Mouse (Mus musculus) testis, adult 2 months (tissue): ENCODE measurements around the gene Tmem88. TPM values are rescaled to one million over a fixed set of nuclear protein-coding genes. Genes with fewer than 3 reads are reported as not detected.

ENCODE experiments used
- H3K27ac ChIP-seq: fragments of 200-500 bp; 2 replicates; pipeline ENCODE4 v1.5.1; 2012; ENCODE audit warnings: low read depth, low read length; ENCODE audit not compliant: control insufficient read depth, insufficient read depth
- H3K27me3 ChIP-seq: fragments of 200-500 bp; 2 replicates; pipeline ENCODE4 v1.6.1; 2012; ENCODE audit warnings: mild to moderate bottlenecking, low read length, moderate library complexity; ENCODE audit not compliant: control insufficient read depth, insufficient read depth
- H3K36me3 ChIP-seq: fragments of 200-500 bp; 2 replicates; pipeline ENCODE4 v1.6.1; 2012; ENCODE audit warnings: mild to moderate bottlenecking, low read length; ENCODE audit not compliant: control insufficient read depth, insufficient read depth
- H3K4me1 ChIP-seq: fragments of 200-500 bp; 2 replicates; pipeline ENCODE4 v1.6.1; 2012; ENCODE audit warnings: low read length; ENCODE audit not compliant: control insufficient read depth, insufficient read depth
- H3K4me3 ChIP-seq: fragments of 200-500 bp; 2 replicates; pipeline ENCODE4 v1.5.1; 2012; ENCODE audit warnings: low read depth, mild to moderate bottlenecking, low read length, moderate library complexity, mixed read lengths; ENCODE audit not compliant: control insufficient read depth
- CTCF ChIP-seq: fragments of 200-500 bp; IDR thresholded peaks from 2 replicates; pipeline ENCODE4 v1.5.1; 2012; ENCODE audit warnings: low read depth, mild to moderate bottlenecking, inconsistent platforms, low read length, moderate library complexity; ENCODE audit not compliant: control insufficient read depth, insufficient read depth, insufficient replicate concordance
- POLR2A ChIP-seq: fragments of 200-500 bp; IDR thresholded peaks from 2 replicates; pipeline ENCODE4 v1.6.1; 2012; ENCODE audit warnings: low read depth, mild to moderate bottlenecking, inconsistent platforms, low read length, moderate library complexity; ENCODE audit not compliant: control insufficient read depth
- polyA plus RNA-seq: library from polyadenylated mRNA; depleted of rRNA; stranded (reverse); fragments of >200 nt; gene quantifications from 2 replicates; pipeline ENCODE4 v1.2.3, GENCODE M21; 2012

The Tmem88 gene
- polyA plus RNA-seq, 1 experiment = 2.0 TPM

- Histone ChIP-seq H3K27me3 (no peaks in the 10 kb centered on the region), H3K4me3 (peak overlapping the region; percentile 84), H3K27ac (peak overlapping the region; percentile 82), H3K36me3 (no peaks in the 10 kb centered on the region), H3K4me1 (peaks cover 32% of the 10 kb centered on the region)
- TF ChIP-seq POLR2A (no peak), CTCF (no peak)
These were observed 29.4 kb downstream of the Tmem88 start for GRCm38 (mm10) chr11:69368356-69369214.

GRCm38 (mm10) chr11:69367616-69368355, 30.2 kb downstream of the Tmem88 start:
- Histone ChIP-seq H3K36me3 (no peaks in the 10 kb centered on the region), H3K27me3 (no peaks in the 10 kb centered on the region), H3K27ac (peak overlapping the region; percentile 78), H3K4me3 (peak overlapping the region; percentile 84), H3K4me1 (peaks cover 32% of the 10 kb centered on the region)
- no peak for TF ChIP-seq CTCF
- TF ChIP-seq POLR2A = no peak

DNA sequence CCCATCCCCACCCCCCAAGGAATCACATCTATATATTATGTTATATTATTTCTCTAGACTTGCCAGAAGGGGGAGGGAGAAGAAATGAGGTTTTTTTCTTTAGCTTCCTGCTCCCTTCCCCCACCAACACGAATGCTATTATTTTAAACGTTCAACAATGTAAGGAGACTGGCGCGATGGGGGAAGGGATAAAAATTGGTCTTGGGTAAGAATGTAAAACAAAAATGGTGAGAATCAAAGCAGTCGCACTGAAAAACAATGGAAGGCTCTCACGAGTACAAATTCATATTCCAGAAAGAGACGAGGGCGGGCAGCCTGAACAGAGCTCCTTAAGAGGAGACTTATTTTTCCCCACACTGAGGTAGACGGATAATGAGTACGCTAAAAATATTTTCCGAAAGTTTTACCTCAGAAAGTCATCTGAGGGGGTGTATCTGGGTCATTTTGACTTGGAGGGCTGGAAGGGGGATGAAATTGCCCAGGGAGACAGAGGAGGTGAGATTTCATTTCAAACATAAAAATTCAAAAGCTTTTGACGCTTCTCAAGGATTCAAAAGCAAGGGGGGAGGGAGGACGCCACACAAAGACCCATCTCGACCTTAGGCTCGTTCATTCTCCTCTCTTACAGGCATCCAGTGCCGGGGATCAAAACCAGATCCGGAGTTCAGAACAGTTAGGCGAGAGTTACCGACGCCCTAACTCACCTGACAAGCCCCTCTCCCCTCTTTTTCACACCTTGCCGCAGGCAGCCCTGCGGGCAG, 31.0 kb downstream of the Tmem88 start:
- peak overlapping the region; percentile 61 for H3K27ac ChIP-seq
- no peaks in the 10 kb centered on the region for H3K27me3 ChIP-seq
- peaks cover 30% of the 10 kb centered on the region for H3K4me1 ChIP-seq

GRCm38 (mm10) chr11:69366157-69366854, 31.7 kb downstream of the Tmem88 start:
- TF ChIP-seq POLR2A (peak; percentile 68), CTCF (no peak)
- H3K27ac ChIP-seq = peak overlapping the region; percentile 88
- no peaks in the 10 kb centered on the region for H3K27me3 ChIP-seq
- no peaks in the 10 kb centered on the region for H3K36me3 ChIP-seq
- peak overlapping the region; percentile 75 for H3K4me3 ChIP-seq
- peaks cover 30% of the 10 kb centered on the region for H3K4me1 ChIP-seq

More for the DNA sequence above, 31.0 kb downstream of the Tmem88 start:
- TF ChIP-seq CTCF (no peak), POLR2A (no peak)
- H3K4me3 ChIP-seq = peak overlapping the region; percentile 35
- no peaks in the 10 kb centered on the region for H3K36me3 ChIP-seq

DNA sequence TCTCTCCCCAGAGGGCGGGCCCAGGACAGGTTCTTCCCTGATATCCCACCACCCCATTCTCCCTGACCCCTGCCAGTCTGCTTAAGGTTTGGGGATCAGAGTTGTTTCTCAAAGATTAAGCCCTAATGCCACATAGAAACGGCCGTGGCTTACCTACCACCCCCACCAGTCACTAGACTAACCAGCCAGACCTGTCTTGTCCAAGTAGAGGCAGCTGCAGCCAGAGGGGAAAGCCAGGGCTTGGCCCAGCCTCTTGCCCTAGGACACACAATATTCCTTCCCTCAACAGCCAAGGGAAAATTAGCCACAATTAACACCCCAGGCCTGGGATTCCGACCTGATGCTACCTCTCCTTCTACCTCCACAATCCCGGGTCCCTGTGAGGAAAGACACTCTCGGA, 32.3 kb downstream of the Tmem88 start:
- H3K4me1 ChIP-seq = peaks cover 30% of the 10 kb centered on the region
- H3K36me3 ChIP-seq = no peaks in the 10 kb centered on the region
- TF ChIP-seq POLR2A (no peak), CTCF (no peak)
- no peaks in the 10 kb centered on the region for H3K27me3 ChIP-seq
- peak overlapping the region; percentile 88 for H3K27ac ChIP-seq
- H3K4me3 ChIP-seq = peak overlapping the region; percentile 75; the same call in 1 of the 2 replicates

DNA sequence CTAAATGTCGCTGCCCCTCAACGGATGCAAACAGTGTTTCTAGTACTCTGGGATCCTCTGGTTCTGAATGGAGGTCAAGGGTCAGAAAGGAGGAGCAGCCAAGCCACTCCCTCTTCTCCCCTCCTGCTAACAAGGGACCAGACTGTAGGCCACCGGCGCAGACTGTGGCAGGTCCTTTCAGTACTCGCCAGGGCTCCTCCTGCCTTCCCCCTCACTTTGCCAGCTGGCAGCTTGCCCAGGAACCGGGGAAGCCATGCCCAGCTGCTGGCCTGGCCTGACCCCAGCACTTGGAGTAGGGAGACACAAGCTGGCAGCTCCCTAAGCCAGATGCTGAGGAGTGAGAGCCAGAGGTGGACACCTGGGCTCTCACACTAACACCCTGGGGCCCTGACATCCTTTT, 33.1 kb downstream of the Tmem88 start:
- Histone ChIP-seq H3K4me1 (peaks cover 30% of the 10 kb centered on the region), H3K36me3 (no peaks in the 10 kb centered on the region; the same call in 1 of the 2 replicates), H3K4me3 (no peak overlapping the region), H3K27me3 (no peaks in the 10 kb centered on the region), H3K27ac (no peak overlapping the region; the same call in 1 of the 2 replicates)
- no peak for TF ChIP-seq POLR2A
- no peak for TF ChIP-seq CTCF
